Mouse (Mus musculus) monocyte, adult 2 months (primary cell): ENCODE data around the gene Emx1.

Source experiments
- DNase-seq, 2 experiments: peaks; one replicate each; pipeline ENCODE4 v3.0.0; 2022; ENCODE audit warnings: low spot score in 2 of 2, low read depth in 1 of 2

Emx1 gene

DNA sequence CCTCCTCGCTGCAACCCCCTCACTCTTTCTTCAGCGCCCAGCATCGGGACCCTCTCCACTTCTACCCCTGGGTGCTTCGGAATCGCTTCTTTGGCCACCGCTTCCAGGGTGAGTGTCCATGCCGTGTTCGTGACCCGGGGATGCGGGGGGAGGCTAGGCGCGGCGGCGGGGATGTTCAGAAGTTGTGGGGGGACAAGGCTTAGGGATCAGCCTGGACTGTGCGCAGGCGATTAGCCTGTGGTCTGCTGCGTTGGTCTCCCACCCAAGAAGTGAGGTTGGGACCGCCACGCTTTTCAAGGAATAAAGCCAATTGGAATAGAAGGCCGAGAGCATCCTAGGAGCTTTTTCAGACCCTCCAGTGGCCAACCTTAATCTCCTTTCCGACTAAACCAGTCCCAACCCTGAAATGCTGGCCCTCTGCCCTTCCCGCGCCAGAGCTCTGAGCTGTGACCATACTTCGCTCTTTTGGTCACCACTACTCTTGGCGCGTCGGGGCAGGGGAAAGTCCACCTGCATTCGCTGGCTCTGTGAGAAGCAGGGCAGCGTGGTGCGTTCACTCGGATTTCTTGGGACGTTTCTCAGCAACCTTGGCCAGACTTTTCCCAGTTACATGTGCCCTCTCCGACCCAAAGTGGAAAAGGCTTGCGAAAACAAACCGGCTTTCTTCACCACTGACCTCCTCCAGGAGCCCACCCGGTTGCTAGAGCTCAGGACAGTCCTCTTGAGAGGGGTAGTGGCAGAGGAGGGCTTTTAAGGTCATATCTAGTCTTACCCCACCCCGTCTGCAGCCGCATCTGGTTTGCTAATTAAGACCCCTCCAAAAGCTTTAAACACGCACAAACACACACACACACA lies 1.2 kb downstream of the Emx1 start:
- DNase-seq = no peak

DNA sequence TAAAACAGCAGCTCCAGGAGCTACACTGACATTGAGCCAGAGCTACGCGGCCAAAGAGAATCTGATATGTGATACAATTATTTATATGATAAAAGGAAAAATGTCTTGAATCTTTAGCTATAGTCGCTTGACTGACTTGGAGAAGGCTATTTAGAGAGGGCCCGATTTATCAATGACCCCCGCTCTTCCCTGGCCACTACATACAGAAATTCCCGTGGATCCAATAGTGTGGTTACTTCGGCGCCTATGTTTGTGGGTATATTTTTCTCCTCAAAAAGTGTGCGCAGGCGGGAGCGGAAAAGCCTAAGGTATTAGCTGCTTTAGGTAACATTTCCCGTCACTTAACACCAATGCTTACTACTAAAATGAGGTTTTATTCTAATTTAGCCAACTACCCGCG lies 2.1 kb downstream of the Emx1 start:
- no peak for DNase-seq

DNA sequence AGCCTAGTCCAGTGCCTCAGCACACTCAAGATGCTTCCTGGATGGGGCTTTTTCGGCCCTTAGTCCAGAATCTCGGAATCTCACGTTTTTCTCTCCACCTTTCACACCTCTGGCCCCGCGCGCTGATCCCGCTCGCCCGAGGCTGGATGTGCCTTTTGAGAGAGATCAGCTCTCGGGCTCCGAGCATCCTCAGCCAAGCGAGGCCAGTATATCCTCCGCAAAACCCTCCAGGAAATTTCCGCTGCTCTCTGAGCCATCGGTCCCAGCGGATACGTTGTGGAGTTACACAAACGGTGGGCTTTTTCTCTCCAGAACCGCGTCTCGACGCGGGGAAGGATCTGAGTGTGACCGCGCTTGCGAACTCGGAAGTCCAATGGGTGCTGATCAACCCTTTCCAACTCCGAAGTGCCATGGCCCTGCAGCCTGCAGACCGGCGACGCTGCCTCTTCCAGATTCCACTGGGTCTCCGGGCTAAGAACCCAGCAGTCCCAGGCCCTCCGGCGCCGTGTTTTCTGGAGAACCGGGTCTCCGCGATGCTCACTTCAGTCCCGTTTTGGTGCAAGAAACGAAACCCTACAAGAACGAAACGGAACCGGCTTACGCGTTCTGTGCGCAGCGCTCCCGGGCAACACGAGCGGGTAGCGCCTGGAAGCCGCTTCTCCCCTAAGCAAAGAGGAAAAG lies 2.8 kb downstream of the Emx1 start:
- no peak for DNase-seq

DNA sequence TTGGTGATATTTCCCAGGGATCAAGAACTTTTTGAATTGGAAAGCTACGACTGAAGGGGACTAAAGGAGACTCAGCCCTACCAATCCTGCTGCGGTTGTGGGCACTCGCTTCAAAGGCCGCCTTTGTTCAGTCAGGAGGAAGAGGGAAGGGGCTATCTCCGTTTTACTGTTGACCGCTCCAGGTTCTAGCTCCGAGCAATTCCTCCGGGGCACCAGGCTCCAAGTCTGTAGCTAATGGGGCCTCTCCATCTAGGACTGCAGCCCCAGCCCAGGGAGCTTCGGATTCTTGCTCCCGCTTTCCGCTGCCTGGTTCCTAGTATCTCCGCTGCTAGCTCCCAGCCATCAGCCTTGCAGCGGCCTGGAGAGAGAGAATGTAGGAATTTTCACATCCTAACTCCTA lies 3.4 kb downstream of the Emx1 start:
- DNase-seq = no peak

DNA sequence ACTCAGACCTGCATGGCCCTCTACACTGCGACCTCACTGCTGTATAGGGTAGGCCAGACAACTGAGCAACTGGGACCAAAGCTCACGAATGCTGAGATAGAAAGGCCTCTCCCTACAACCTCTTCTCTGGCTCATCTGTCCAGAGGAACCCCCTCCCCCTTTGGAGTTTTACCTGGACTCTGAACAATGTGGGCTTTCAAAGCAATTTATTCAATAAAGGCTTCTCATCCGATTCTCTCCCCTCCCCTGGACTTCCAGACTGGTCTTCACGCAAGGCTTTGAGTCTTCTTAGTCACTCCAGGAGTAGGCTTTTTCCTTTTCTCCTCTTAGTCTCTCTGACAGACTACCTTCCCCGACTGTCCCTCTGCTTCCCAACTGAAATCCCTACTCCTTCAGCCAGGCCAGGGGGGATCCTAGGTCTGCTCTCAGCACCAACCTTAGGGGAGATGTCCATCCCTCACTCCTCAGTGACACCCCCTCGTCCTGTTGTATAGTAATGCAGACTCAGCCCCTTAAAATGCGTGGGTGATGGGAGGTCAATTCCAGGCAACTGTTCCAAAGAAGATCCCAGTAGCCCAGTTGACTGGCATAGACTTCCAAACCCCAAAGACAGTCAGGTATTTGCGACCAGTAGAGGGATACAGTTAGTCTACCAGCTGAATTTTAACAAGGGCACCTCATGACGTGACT lies 4.7 kb downstream of the Emx1 start:
- no peak for DNase-seq

DNA sequence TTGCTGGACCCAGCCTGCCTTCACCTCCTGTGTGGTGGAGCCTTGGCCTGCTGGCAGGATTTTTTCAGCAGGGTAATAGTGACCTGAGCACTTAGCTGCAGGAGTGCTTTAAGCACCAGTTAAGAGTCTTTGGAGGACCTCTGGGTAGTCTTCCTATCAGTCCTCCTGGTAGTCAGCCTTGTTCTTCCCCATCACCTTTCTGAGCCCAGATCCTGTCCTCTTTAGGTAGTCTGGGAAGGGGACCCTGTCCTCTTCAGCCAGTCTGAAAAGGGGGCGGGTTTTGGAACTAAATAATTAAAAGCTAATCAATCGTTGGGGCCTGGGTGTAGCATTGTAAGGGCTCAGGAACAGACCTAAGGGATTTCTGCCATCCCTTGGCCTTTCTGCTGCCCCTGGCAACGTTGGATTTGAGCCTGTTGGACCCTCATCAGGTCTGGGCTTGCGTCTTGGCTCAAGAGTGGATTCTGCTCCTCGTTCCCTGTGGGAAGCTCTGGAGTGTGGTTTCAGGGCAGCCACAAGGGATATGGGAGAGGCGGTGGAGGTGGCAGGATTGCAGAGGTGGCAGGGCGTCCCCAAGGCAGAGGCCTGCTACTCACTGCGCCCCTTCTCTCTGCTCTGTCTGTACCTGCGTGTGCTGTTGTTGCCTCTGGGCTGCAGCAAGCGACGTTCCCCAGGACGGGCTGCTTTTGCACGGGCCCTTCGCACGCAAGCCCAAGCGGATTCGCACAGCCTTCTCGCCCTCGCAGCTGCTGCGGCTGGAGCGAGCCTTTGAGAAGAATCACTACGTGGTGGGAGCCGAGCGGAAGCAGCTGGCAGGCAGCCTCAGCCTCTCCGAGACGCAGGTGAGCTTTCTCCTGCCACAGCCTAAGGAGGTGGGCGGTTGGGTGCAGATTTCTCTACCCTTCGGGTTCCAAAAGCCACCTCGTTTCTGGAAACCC lies 6.4 kb downstream of the Emx1 start:
- no peak for DNase-seq

DNA sequence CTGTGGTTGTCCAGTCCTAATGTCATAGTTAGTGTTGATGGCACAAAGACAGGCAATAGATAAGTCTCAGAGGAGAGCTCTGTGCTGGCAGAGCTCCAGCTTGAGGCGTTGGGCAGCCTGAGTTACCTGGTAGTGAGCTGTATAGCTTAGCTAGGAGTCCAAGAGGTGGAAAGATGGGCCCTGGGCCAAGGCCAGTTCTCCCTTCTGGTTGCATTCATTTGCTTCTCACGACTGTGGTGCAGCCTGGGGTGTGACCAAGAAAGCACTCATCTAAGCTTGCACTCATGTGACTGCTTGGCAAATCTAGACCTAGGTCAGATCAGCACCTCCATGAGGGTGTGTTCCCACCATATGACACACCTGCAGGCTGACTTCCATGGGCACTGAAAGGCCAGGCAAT lies 10.7 kb downstream of the Emx1 start:
- no peak for DNase-seq

DNA sequence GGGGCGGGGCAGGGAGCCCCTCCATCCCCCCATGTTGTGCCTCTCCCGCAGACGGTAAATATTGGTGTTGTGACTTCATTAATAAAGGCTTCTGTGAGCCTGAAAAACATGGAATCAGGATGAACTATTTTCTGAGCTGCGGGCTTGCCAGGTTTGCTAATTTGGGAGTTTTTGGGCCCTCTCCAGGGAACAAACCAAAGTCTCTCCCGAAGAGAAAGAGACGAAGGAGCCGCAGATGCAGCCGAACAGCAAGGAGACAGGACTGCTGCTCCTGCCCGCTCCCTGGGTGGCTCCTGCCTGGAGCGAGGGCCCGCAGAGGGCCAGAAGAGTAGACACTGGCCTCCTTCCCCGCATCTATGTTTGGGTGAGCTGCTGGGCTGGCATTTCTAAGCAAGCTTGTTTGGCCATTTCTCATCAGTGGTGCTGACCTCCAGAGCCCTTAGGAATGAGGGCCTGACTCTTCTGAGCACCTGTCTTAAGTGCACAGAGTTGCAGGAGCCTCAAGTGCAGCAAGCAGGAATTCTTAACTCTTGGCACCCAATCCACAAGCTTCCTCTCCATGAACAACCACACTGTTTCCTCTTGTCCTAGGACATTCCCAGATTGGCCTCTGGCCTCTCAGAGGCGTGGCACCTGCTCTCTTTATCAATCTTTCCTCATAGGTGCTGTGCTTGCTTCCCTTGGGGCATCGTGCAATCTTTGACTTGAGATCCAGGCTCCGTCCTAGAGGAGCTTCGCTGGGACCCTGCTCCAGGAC lies 19.1 kb downstream of the Emx1 start:
- DNase-seq = no peak

DNA sequence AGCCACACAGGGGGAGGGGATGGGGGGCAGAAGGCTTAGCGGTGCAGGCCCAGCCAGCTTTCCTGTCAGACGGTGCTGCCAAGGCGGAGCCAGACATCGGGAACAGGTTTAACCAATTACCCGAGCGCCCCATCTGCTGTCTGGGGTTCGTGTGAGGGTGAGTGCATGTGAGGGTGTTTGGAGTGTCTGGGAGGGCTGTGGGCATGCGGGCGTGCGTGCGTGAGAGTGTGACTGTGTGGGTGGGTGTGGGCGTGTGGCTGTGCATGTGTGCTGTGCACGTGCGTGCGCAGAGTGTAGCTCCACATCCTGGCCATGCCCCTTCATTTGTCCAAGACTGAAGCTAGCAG lies 19.7 kb downstream of the Emx1 start:
- DNase-seq = no peak

DNA sequence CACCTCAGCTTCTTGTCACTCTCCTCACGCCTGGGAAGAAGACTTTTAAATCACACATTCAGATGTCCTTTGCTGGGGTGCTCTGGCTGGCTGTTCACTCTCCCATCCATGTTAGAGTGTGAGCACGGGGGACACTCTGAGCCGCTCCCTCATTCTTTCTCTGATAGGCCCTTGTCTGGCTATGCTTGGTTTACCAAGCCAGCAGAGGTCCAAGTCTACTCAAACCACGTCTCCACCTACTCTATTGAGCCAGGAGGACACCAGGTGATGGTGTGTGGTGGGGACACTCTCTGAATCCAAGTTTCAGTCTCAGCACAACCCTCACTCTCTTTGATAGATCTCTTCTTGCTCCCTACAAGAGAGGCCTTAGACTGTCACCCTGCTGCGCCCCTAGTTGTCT lies 20.1 kb downstream of the Emx1 start:
- no peak for DNase-seq

DNA sequence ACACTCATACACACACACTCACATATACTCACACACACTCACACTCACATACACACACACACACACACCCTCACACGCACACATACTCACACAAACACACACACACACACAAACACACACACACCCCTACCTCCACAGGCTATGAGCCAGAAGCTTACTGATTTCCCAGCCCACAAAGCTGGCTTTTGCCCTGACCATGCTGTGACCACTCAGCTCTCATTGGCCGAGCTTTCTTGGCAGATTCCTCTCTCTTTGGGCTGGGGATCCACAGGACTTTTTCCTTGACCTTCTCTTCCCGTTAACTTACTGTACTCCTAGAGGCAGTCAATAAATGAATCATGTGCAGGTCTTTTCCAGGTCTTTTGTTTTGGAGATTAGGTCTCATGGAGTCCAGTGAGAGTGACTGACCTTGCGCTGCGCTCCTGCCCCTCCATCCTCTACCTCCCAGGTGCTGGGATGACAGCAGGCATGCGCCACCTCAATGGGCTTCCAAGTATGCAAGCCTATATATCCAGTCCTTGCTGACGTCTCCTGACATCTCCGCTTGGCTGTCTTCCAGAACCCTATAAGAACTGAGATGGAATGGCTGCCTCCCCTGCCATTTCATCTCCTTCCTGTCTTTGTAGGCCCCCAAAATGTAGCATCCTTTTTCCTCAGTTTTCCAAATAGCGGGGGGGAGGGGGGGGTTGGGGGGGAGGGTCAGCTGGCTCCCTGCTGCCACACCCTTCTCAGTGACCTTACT lies 22.2 kb downstream of the Emx1 start:
- no peak for DNase-seq

DNA sequence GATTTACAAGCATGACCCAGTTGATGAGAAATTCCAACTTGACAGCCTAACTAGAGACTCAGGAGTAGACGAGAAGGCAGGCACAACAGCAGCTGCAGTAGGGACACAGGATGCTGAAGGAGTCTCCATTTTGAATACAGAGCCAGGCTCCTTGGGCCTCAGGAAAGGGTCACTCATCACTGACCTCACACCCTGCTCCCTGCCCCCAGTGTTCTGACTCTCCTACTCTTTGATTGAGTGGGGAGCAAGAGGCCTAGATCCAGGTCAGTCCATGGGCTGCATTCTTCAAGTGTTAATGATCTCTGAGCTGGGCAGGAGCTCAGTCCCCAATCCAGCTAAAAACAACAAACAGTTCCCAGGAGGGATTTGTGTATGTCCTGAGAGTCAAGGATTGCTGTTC lies 23.4 kb downstream of the Emx1 start:
- DNase-seq = no peak

DNA sequence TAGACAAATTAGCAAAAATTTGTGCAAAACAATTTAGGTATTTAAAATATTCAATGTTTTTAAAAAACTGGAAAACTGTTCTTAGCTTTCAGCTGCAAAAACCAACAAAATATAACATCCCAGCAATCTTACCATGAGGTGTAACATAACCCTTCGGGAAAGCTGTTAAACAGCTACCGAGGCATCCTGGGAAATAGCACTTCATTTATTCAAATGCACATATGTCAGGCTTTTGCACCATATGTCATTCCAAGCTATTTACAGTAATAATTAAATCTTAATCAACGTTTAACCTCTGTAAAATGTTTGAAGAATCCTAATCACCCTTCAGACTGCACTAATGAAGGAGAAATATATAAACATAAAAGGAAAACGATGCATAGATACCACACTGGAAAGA lies 31.0 kb downstream of the Emx1 start:
- DNase-seq = no peak

DNA sequence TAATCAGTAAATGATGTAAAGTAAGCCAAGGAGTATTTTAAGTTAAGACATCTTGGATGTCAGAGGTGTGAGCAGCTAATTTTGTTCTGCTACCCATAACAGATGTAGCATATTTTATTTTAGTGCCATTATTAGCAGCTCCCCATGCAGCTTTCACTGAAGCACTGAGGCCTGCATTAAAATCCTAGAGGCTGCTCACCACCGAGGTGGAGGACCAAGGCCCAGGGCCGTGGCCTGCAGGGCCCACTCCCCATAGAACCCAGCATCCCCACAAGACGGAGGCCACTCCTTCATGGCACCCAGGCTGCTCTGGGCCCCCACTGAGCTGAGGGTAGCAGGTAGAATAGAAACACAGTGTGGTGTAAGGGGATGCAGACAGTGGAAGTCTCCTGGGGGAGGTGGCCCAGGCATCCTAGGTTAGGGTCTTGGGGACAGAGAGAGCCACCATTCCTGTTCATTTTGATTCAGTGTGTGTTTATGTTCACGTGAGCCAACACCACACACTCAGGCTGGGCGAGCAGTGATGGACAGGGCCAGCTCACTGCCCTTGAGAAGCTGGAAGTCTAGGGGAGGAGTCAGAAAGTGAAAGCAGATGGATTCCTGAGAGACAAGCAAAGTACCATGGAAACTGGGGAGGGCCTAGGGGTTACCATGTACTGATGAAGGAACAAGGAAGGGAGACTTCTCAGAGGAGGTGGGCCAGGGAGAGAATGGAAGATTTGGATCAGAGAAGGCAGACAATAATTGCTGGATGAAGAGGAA lies 31.6 kb downstream of the Emx1 start:
- no peak for DNase-seq

DNA sequence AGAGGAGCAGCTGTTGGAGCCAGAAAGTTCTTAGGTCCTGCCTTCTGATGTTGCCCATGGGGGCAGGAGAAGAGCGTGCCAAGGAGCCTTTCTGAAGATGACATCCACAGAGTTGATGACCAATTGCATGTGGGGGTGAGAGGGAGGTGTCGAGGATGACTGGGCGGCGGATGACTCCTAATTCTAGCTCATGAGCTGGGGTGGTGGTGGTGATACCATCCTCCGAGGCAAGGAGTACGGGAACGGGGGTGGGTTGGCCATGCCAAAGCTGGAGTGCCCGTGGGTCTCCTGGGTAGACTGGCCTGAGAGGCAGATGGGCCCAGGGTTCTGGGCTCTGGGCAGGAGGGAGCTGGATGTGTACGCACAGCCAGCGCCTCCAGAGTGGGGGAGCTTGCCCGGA lies 32.5 kb downstream of the Emx1 start:
- DNase-seq = no peak

DNA sequence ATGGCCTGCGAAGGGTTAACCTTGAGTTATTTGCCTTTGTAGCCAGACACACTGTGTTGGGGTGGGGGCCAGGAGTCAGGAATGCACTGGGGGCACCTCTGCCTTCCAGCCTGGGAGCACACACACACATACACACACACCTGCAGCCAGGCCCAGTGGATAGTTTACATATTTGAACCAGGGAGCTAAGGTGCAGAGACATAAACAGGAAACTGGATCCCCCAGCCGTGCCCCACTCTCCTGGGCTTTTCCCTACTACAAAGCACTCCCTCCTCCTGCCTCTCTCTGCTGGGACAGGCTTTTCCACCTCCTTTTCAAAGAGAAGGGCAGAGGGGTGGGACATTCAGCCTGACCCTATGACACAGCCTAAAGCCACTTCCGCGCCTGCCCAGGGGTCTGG lies 33.7 kb downstream of the Emx1 start:
- no peak for DNase-seq

DNA sequence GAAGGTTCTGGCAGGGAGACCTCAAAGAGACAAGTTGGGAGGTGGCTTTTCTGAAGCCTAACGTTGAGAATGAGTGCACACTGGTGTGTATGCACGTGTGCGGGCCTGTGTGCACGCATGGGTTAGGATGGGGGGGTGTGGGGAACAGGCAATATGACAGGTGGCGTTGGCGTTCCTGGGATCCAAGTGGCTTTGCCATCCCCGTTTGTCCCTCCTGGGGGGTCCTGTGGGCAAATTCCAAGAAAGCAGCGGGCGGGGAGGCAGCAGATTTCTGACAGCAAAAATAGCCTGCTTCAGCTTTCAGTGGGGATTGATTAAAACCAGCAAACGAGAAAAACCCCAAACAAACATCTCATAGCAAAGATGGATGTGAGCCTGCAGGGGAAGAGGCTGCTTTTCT lies 35.3 kb downstream of the Emx1 start:
- no peak for DNase-seq

DNA sequence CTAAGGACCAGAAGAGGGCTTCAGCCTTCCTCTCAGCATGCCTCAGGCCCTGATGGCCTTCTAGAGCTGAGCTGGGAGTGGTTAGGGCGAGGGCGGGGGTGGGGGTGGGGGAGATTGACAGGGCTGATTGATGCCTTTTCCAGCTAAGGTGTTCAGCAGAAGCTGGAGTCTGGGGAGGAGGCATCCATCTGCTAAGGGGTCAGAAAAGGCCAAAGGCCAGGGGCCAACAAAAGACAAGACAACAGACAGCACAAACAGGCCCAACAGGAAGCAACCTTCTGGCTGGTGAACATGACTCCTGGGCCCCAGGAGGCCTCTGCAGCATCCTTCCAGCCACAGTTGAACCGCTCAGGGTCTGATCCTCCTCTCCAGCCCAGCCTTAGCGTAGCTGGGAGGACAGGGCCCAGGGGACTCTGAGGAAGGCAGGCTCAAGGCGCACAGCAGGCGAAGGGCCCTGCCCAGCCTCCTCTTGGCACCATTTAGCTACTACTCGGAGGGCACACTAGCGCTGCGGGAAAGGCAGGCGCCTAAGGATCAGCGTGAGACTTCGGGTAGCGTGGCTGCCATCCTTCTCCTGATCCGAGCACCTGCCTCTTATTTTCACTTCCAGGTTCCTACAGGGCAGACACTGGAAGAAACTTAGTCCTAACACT lies 36.4 kb downstream of the Emx1 start:
- no peak for DNase-seq
